Mouse (Mus musculus): ENCODE measurements around the gene Kcng1. TPM values are rescaled to one million over a fixed set of nuclear protein-coding genes. Genes with fewer than 3 reads are reported as not detected.

Gene Kcng1
- polyA plus RNA-seq, 1 experiment from 2014 or later = 2.1 TPM

DNA sequence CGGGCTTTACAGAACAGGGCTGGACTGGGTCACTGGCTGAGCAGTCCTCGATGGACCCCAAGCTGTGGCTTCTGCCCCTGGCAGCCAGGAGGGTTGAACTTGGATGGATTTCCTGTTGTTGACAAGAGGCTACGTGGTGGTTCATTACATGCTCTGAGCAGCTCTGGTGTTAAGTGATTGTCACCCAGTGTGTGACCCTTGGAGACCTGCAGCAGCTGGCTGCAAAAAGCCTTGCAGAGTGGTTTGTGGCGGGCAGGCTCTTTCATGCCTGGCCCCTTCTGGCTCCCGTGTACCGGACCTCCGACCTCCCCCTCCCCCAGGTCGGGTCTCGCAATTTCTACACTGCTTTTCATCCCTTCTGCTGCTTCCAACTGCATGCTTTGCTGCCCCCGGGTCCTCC lies 10.5 kb upstream of the Kcng1 start:
- WGBS = 25% methylated on average over 10 of the region's 10 CpGs
- Histone ChIP-seq H3K4me3 (no peak overlapping the region), H3K36me3 (no peaks in the 10 kb centered on the region), H3K9ac (no peak overlapping the region), H3K27ac (no peak overlapping the region), H3K9me3 (no peaks in the 10 kb centered on the region), H3K4me1 (peaks cover 4% of the 10 kb centered on the region), H3K27me3 (peaks cover 11% of the 10 kb centered on the region), H3K4me2 (no peak overlapping the region)
- no peak for ATAC-seq (ENCODE audit: insufficient number of reproducible peaks, insufficient read depth, low FRiP score, low TSS enrichment, low read depth)

DNA sequence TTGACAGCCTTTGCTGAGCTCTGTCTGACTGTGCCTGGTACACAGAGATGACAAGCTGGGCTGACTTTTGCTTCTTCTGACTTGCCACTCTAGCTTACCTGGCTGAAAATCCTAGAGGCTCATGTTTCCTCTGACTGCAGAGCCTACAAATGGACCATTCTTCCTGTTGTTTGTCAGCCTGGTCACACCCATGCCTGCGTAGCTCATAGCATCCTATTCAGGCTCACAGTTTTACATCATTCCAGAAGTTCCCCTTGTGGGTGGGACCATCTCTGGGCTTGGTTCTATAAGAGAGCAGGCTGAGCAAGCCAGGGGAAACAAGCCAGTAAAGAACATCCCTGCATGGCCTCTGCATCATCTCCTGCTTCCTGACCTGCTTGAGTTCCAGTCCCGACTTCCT lies 8.3 kb upstream of the Kcng1 start:
- 75% methylated on average over 2 of the region's 2 CpGs for WGBS
- no peak overlapping the region for H3K4me2 ChIP-seq
- no peak for ATAC-seq (ENCODE audit: insufficient number of reproducible peaks, insufficient read depth, low FRiP score, low TSS enrichment, low read depth)
- peaks cover 17% of the 10 kb centered on the region for H3K27me3 ChIP-seq
- no peak overlapping the region for H3K4me3 ChIP-seq
- H3K27ac ChIP-seq = no peak overlapping the region
- H3K36me3 ChIP-seq = no peaks in the 10 kb centered on the region
- peaks cover 4% of the 10 kb centered on the region for H3K4me1 ChIP-seq
- H3K9me3 ChIP-seq = peaks cover 8% of the 10 kb centered on the region
- no peak overlapping the region for H3K9ac ChIP-seq

DNA sequence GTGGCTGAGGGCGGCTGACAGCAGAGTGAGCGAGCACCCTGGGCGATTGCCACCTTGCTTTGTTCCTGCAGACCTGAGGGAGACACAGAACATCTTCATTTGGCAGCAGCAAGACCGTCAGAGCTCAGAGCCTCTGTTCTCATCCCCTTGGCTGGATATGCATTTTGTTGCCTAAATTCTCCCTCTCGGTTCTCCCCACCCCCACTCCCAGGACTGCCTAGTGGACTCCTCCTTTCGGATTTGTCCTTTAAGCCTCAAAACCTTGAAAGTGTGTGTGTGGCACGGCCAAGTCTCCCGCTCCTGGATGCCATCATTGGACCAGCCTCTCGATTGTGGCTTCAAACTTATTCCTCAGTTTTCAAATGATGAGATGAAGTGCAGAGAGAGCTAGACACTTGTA lies 7.5 kb upstream of the Kcng1 start:
- no peak for ATAC-seq (ENCODE audit: insufficient number of reproducible peaks, insufficient read depth, low FRiP score, low TSS enrichment, low read depth)
- WGBS = 57% methylated on average over 9 of the region's 9 CpGs

DNA sequence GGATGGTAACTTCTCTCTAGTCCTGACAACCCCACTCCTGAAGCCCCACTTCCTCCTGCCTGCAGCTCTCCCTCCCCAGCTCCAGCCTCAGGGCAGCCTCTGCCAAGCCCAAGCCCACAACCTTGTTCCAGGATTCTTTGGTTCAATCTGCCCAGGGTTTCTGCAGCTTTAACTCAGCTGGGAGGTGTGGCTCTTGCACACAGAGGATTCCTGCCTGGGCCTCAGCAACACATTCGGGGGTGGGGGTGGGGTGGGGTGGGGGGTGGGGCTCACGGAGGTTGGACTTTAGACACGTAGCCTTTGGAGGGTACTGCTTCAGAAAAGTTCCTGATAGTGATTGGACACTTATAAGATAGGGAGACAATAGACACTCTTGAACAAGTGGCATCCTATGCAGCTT lies 5.5 kb upstream of the Kcng1 start:
- Histone ChIP-seq H3K27ac (no peak overlapping the region), H3K27me3 (peaks cover 33% of the 10 kb centered on the region), H3K36me3 (no peaks in the 10 kb centered on the region), H3K4me3 (no peak overlapping the region), H3K4me1 (peaks cover 5% of the 10 kb centered on the region), H3K9ac (no peak overlapping the region), H3K4me2 (no peak overlapping the region), H3K9me3 (peaks cover 8% of the 10 kb centered on the region)
- no peak for ATAC-seq (ENCODE audit: insufficient number of reproducible peaks, insufficient read depth, low FRiP score, low TSS enrichment, low read depth)
- WGBS = 16% methylated on average over 3 of the region's 3 CpGs

More for the DNA sequence above, 7.5 kb upstream of the Kcng1 start:
- Histone ChIP-seq H3K36me3 (no peaks in the 10 kb centered on the region), H3K4me2 (no peak overlapping the region), H3K27me3 (peaks cover 16% of the 10 kb centered on the region), H3K9me3 (peaks cover 8% of the 10 kb centered on the region), H3K4me1 (peaks cover 4% of the 10 kb centered on the region), H3K27ac (no peak overlapping the region), H3K9ac (no peak overlapping the region), H3K4me3 (no peak overlapping the region)

DNA sequence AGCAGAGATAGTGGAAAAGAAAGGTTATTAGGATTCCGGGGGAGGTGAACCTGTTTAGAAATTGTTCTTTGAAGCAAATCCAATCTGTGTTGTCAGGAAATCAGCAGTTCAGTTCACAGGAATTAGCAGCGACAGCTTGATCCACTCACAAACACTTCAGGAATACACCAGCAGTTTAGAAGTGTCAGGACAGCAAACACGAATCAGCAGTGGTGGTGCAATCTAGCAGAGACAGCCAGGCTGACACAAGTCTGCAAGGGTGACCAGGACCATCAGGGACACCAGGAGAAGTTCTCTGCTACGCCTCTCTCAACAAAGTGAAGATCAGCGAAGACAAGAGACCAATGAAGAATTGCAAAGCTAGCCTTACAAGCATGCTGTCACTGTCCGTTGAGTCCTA lies 3.6 kb upstream of the Kcng1 start:
- H3K36me3 ChIP-seq = no peaks in the 10 kb centered on the region
- H3K9ac ChIP-seq = no peak overlapping the region
- H3K4me1 ChIP-seq = peaks cover 21% of the 10 kb centered on the region
- H3K4me3 ChIP-seq = no peak overlapping the region
- H3K27me3 ChIP-seq = peaks cover 51% of the 10 kb centered on the region
- no peak overlapping the region for H3K4me2 ChIP-seq
- H3K27ac ChIP-seq = no peak overlapping the region
- H3K9me3 ChIP-seq = peaks cover 8% of the 10 kb centered on the region
- WGBS = 89% methylated on average over 6 of the region's 6 CpGs
- no peak for ATAC-seq (ENCODE audit: insufficient number of reproducible peaks, insufficient read depth, low FRiP score, low TSS enrichment, low read depth)

DNA sequence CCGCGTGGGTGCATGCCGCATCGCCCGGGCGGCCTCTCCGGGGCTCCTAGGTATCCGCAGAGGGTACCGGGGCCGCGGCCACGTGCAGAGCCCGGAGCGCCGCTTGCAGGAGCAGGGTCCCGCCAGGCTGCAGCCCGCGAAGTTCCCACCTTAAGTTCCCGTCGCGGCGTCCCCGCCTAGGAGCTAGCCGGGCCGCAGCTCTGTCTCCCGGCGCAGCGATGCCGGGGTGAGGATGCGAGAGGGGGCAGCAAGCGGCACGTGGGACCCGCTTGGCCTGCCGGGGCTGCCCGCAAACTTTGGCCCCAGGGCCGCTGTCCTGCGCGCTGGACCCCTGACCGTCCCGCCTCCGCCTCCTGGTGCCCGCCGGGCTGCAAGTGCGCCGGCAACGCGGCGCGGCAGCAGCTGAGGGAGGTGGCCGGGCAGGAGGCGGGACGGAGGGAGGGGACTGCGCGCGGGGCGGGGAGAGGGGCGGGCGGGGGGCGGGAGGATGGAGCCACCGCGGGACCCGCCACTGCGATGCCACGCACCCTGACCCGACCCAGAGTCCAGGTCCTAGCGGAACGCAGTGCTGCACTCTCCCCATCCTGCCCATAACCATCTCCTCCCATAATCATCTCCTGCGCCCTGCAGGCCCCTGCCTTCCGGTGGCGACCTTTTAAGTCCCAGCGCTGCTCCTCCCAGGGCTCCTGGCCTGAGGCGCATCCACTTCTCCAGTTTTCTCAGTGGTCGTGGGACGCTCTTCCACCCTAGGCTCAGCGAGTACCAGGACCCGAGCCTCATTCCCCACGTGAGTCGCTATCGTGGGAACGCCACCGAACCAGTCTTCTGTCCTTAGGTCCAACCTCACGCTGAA lies 581 bp downstream of the Kcng1 start:
- no peak overlapping the region for H3K27ac ChIP-seq
- peak overlapping the region; percentile 72 for H3K9ac ChIP-seq
- peaks cover 20% of the 10 kb centered on the region for H3K4me1 ChIP-seq
- peaks cover 85% of the 10 kb centered on the region for H3K27me3 ChIP-seq
- peak overlapping the region; percentile 96 for H3K4me2 ChIP-seq
- peak; percentile 62; the same call in 1 of the 2 replicates for ATAC-seq (ENCODE audit: insufficient number of reproducible peaks, insufficient read depth, low FRiP score, low TSS enrichment, low read depth)
- H3K4me3 ChIP-seq = peak overlapping the region; percentile 63
- no peaks in the 10 kb centered on the region for H3K36me3 ChIP-seq
- peaks cover 7% of the 10 kb centered on the region for H3K9me3 ChIP-seq
- 1% methylated on average over 68 of the region's 82 CpGs for WGBS

DNA sequence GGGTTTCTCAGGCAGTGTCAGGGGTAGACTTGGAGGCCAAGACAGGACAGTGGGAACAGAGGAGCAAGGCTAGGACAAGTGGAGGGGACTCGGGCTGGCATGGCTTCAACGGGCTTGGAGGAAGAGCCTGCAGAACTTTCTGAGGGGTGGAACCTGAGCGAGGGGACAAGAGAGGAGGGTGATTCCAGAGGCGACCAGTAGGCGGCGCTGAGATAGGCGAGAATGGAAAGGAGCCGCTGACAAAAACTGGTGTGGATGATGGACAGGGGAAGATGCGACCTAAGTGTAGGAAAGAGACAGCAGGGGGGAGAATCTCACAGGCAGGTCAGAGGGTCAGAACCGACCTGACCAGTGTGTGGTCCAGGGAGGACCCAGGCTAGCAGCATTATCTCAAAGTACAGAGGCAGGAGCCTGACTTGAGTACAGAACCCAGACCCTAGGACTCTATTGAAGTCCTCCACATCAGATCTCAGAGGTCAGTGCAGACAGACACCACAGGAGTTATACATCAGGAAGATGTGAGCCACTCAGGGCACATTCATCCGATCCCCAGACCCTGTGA lies 7.1 kb downstream of the Kcng1 start:
- Histone ChIP-seq H3K27ac (no peak overlapping the region), H3K36me3 (no peaks in the 10 kb centered on the region), H3K4me2 (no peak overlapping the region), H3K4me1 (peaks cover 13% of the 10 kb centered on the region; the same call in 1 of the 2 replicates), H3K9ac (no peak overlapping the region), H3K9me3 (no peaks in the 10 kb centered on the region), H3K4me3 (no peak overlapping the region), H3K27me3 (peaks cover 66% of the 10 kb centered on the region)
- WGBS = 5% methylated on average over 11 of the region's 11 CpGs
- ATAC-seq (ENCODE audit: insufficient number of reproducible peaks, insufficient read depth, low FRiP score, low TSS enrichment, low read depth) = no peak

DNA sequence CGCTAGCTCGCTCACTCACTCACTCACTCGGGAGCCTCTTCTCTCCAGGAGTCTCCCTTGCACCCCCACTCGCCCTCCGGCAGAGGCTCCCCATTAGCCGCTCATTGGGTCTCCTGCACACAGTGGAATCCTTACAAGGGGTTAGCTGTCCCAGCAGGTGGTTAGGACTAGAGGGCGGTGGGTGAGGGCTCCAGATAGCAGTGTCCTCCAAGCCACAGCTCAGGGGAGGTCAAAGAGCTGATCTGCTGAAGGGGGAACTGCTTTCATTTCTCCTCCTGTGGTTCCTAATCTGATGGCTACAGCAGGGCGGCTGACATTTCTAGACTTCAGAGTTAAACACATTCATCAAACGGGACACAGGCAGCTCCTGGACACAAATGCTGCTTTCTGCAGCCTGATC lies 8.1 kb downstream of the Kcng1 start:
- Histone ChIP-seq H3K4me2 (no peak overlapping the region), H3K4me1 (peaks cover 13% of the 10 kb centered on the region; the same call in 1 of the 2 replicates), H3K4me3 (no peak overlapping the region), H3K27me3 (peaks cover 55% of the 10 kb centered on the region), H3K27ac (no peak overlapping the region), H3K9ac (no peak overlapping the region), H3K9me3 (no peaks in the 10 kb centered on the region), H3K36me3 (no peaks in the 10 kb centered on the region)
- 38% methylated on average over 9 of the region's 9 CpGs for WGBS
- ATAC-seq (ENCODE audit: insufficient number of reproducible peaks, insufficient read depth, low FRiP score, low TSS enrichment, low read depth) = no peak

DNA sequence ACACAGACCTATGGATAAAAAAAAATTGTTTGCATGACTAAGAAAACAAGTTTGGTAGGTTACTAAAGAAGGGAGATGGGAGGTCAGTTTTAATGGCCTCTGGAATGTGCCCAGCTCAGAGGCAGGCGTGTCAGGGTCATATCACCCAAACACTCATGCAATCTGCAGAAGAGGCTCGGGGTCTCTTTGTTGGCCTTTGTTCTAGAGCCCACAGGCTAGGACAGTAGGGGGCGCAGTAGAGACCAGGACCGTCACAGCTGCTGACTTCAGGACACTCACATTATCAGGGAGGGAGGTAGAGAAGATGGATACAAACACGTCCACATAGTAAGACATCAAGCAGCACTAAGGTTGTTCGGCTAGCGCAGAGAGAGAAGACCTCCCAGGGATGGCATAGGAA lies 13.5 kb downstream of the Kcng1 start:
- H3K9me3 ChIP-seq = no peaks in the 10 kb centered on the region
- peaks cover under 1% of the 10 kb centered on the region; the same call in 1 of the 2 replicates for H3K4me1 ChIP-seq
- no peak for ATAC-seq (ENCODE audit: insufficient number of reproducible peaks, insufficient read depth, low FRiP score, low TSS enrichment, low read depth)
- H3K27ac ChIP-seq = no peak overlapping the region
- WGBS = 41% methylated on average over 7 of the region's 7 CpGs
- peak overlapping the region; percentile 16 for H3K4me3 ChIP-seq
- H3K9ac ChIP-seq = no peak overlapping the region
- peak overlapping the region; percentile 44 for H3K4me2 ChIP-seq
- H3K36me3 ChIP-seq = no peaks in the 10 kb centered on the region
- peaks cover 10% of the 10 kb centered on the region for H3K27me3 ChIP-seq

DNA sequence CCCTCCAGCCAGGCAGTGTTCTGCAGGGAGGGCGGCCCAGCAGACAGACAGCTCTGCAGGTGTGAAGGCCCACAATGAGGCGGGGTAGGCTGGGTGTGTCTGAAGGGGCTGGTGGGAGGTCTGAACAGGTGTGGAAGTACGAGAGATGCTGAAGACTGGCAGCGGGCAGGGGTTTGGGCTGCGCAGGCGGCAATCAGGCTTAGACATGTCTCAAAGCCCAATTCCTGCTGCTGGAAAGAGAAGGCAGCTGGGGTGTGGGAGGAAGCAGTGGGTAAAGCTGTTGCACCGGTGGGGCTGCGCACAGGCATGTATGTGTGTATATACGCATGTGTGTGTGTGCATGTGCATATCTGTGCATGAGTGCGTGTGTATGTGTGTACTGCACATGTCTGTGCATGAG lies 20.6 kb downstream of the Kcng1 start:
- Histone ChIP-seq H3K27ac (no peak overlapping the region), H3K27me3 (peaks cover 13% of the 10 kb centered on the region), H3K4me2 (no peak overlapping the region), H3K4me3 (no peak overlapping the region), H3K36me3 (no peaks in the 10 kb centered on the region), H3K4me1 (no peaks in the 10 kb centered on the region), H3K9ac (no peak overlapping the region), H3K9me3 (no peaks in the 10 kb centered on the region)
- ATAC-seq (ENCODE audit: insufficient number of reproducible peaks, insufficient read depth, low FRiP score, low TSS enrichment, low read depth) = peak; percentile 27; the same call in 1 of the 2 replicates
- 78% methylated on average over 10 of the region's 10 CpGs for WGBS

DNA sequence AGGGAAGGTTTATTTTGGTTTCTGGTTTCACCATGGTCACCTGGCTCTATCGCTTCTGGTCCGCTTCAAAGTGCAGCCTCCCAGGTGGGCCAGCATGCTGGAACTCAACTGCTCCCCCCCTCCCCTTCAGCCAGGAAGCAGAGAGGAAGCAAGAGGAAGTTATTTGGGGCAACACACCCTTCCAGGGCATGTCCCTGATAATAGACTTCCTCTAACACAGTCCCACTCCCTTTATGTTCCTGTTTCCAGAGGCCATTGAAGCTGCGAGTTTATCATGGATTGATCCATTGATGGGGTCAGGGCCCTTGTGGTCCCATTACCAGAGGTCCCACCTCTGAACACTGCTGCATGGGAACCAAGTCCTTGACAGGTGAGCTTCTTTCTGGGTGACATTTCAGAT lies 21.4 kb downstream of the Kcng1 start:
- H3K36me3 ChIP-seq = no peaks in the 10 kb centered on the region
- H3K27ac ChIP-seq = no peak overlapping the region
- WGBS = 79% methylated on average over 3 of the region's 3 CpGs
- H3K9ac ChIP-seq = no peak overlapping the region
- no peak overlapping the region for H3K4me2 ChIP-seq
- H3K9me3 ChIP-seq = no peaks in the 10 kb centered on the region
- no peaks in the 10 kb centered on the region for H3K4me1 ChIP-seq
- peaks cover 13% of the 10 kb centered on the region for H3K27me3 ChIP-seq
- H3K4me3 ChIP-seq = no peak overlapping the region
- no peak for ATAC-seq (ENCODE audit: insufficient number of reproducible peaks, insufficient read depth, low FRiP score, low TSS enrichment, low read depth)

DNA sequence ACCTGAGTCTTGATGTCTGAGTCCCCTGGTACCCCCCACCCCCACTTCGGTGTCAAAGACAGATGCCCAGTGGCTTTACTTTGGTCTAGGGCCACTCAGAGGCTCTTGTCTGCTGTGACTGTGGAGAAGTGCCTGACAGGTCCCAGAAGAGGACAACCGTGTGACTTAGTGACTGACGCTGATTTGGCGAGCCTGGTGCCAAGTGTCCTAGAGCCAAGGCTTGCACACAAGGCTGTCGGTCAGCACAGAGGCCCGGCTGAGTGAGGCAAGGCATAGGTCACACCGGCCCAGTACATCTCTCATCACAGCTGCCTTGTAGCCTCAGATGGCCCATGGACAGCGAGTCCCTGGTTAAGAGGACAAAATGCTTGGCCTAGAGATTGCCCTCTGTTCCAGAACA lies 22.5 kb downstream of the Kcng1 start:
- H3K9me3 ChIP-seq = no peaks in the 10 kb centered on the region
- no peak for ATAC-seq (ENCODE audit: insufficient number of reproducible peaks, insufficient read depth, low FRiP score, low TSS enrichment, low read depth)
- peaks cover 13% of the 10 kb centered on the region for H3K27me3 ChIP-seq
- no peak overlapping the region for H3K9ac ChIP-seq
- H3K4me1 ChIP-seq = 0 out of 2 replicates have a peak, but pooled peaks cover 3% of the 10 kb centered on the region
- H3K27ac ChIP-seq = no peak overlapping the region
- no peak overlapping the region for H3K4me2 ChIP-seq
- no peaks in the 10 kb centered on the region for H3K36me3 ChIP-seq
- no peak overlapping the region for H3K4me3 ChIP-seq
- WGBS = 90% methylated on average over 8 of the region's 8 CpGs
